Mouse (Mus musculus): ENCODE data around the gene H2al2c.
"Not testable (repeated sequence)": the region's sequence is repeated elsewhere in the genome, so short reads cannot be mapped to it uniquely, and the experiment has no call there.

The H2al2c gene

DNA sequence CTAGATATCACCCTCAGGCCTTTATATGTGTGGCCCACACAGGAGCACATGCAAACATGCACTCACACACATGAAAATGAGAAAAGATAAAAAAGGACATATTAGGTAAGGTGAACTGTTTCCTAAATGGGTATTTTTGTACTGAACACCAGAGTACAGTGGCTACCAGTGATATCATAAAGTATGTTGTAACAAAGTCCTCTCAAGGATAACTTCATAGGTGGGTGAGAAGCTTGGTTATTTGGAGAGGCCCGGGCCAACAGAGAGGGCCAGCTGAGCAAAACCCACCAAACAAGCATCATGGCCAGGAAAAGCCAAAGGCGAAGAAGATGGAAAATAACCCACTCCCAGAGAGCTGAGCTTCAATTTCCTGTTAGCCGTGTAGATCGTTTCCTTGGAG lies at the start of gene H2al2c:
Gene H2al2c, plus strand, starts transcription at position 301 of the 400 bp plus-strand sequence.
- DNase-seq (ENCODE audit: low read depth, low spot score) = not testable (repeated sequence)

All from mesoderm, embryonic 11.5 days (tissue).